Mouse (Mus musculus) C2C12 (cell line): Measurements from ENCODE around the gene 1700001O22Rik.

Experiments used
- CTCF ChIP-seq: IDR thresholded peaks from one replicate; pipeline ENCODE4 v1.5.1; 2011; ENCODE audit not compliant: control insufficient read depth, insufficient read depth, insufficient read length
- FOSL1 ChIP-seq: IDR thresholded peaks from one replicate; pipeline ENCODE4 v1.8.0; 2011; ENCODE audit warnings: mild to moderate bottlenecking, low read length; ENCODE audit not compliant: poor library complexity, insufficient read depth, severe bottlenecking

- TF ChIP-seq CTCF = no peak
- TF ChIP-seq FOSL1 = no peak
Measured at GRCm38 (mm10) chr2:30769187-30769586, 34.3 kb downstream of the 1700001O22Rik start.
